Mouse (Mus musculus) MEL (cell line): Measurements from ENCODE around the gene Sptbn4.

ENCODE experiments used
- CTCF ChIP-seq, 3 experiments: IDR thresholded peaks in 2 of 3; conservative IDR thresholded peaks in 1 of 3; 2 replicates each; pipeline ENCODE4 v1.5.1; 2011 to 2012; ENCODE audit warnings: low read length in 3 of 3, low read depth in 2 of 3, mild to moderate bottlenecking in 2 of 3, improper control_type of control experiment in 1 of 3, inconsistent platforms in 1 of 3, mixed read lengths in 1 of 3, moderate library complexity in 1 of 3; ENCODE audit not compliant: control insufficient read depth in 1 of 3, insufficient read depth in 1 of 3, poor library complexity in 1 of 3, severe bottlenecking in 1 of 3
- EP300 ChIP-seq, 2 experiments: IDR thresholded peaks; 2 replicates each; pipeline ENCODE4 v1.6.1; 2011; ENCODE audit warnings: improper control_type of control experiment in 2 of 2, low read length in 2 of 2, low read depth in 1 of 2, mild to moderate bottlenecking in 1 of 2
- POLR2A ChIP-seq, 2 experiments: IDR thresholded peaks; 2 replicates each; pipeline ENCODE4 v1.6.1; 2011 to 2012; ENCODE audit warnings: low read length in 2 of 2, mild to moderate bottlenecking in 2 of 2, control low read depth in 1 of 2, improper control_type of control experiment in 1 of 2, low read depth in 1 of 2, moderate library complexity in 1 of 2; ENCODE audit not compliant: control insufficient read depth in 1 of 2, insufficient read depth in 1 of 2, poor library complexity in 1 of 2
- POLR2AphosphoS5 ChIP-seq: IDR thresholded peaks from 2 replicates; pipeline ENCODE4 v1.6.1; 2012; ENCODE audit warnings: low read depth, borderline replicate concordance, mild to moderate bottlenecking, inconsistent platforms, low read length, moderate library complexity, mixed read lengths
- TAL1 ChIP-seq: IDR thresholded peaks from 2 replicates; pipeline ENCODE4 v1.6.1; 2012; ENCODE audit warnings: mild to moderate bottlenecking, inconsistent platforms, low read length, moderate library complexity, mixed read lengths
- UBTF ChIP-seq: IDR thresholded peaks from 2 replicates; pipeline ENCODE4 v1.6.1; 2012; ENCODE audit warnings: low read depth, mild to moderate bottlenecking, inconsistent platforms, low read length, improper control_type of control experiment, moderate library complexity, borderline replicate concordance; ENCODE audit not compliant: insufficient read depth
- ZMIZ1 ChIP-seq: IDR thresholded peaks from 2 replicates; pipeline ENCODE4 v1.6.1; 2012; ENCODE audit warnings: low read depth, mild to moderate bottlenecking, inconsistent platforms, low read length, improper control_type of control experiment, moderate library complexity

DNA sequence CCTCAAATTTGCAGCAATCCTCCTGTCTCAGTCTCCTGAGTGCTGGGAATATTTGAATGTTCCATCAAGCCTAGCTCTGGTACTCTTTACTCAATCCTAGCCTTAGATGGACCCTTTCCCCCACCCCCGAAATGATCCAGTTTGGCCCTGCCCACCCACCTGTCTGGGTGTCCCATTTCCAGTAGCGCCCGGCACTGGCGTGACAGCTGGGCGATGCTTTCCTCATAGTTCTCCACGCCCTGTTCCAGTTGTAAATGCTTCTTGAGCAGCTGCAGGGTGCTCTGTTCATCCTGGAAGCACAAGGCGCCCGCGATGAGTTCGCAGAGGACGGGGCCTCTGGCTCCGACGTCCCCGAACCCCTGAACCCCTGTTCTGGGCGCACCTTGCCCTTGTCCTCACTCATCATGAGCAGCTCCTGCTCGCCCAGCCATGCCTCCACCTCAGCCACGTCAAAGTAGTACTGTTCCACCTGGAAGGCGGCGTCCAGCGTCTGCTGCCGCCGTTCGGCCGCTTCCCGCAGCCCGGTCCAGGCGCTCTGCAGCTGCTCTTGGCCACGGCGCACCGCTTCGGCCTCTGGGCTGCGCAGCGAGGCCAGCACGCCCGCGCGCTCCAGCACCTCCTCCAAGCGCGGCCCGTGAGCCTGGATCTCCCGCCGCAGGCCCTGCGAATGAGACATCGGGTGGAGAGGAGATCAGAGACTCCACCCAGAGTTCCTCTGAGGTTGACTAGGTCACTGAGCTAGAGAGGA lies 75.6 kb downstream of the Sptbn4 start:
- no peak for TF ChIP-seq POLR2A (IDR thresholded peaks at IDR 0.05; ENCODE audit: control insufficient read depth in 1 of 2, insufficient read depth in 1 of 2, low read depth in 1 of 2, low read length in 2 of 2, poor library complexity in 1 of 2)
- no peak for TF ChIP-seq UBTF
- no peak for TF ChIP-seq TAL1
- no peak for TF ChIP-seq EP300 (IDR thresholded peaks at IDR 0.05; ENCODE audit: low read depth in 1 of 2, low read length in 2 of 2)
- no peak for TF ChIP-seq ZMIZ1
- no peak for TF ChIP-seq POLR2AphosphoS5
- no peak for TF ChIP-seq CTCF (IDR thresholded peaks at IDR 0.05 in 2 of 3, conservative IDR thresholded peaks at IDR 0.05 in 1 of 3; ENCODE audit: control insufficient read depth in 1 of 3, insufficient read depth in 1 of 3, low read depth in 2 of 3, low read length in 3 of 3, poor library complexity in 1 of 3, severe bottlenecking in 1 of 3)
